Mouse (Mus musculus) ES-E14 (cell line): ENCODE data around the gene Tmod3.

ENCODE experiments used
- CHD2 ChIP-seq: IDR thresholded peaks from 2 replicates; pipeline ENCODE4 v1.6.1; 2014; ENCODE audit warnings: mild to moderate bottlenecking, low read depth, low read length, inconsistent platforms
- HCFC1 ChIP-seq: IDR thresholded peaks from 2 replicates; pipeline ENCODE4 v1.6.1; 2012; ENCODE audit warnings: low read length, inconsistent platforms, borderline replicate concordance; ENCODE audit not compliant: insufficient read depth
- MAFK ChIP-seq: IDR thresholded peaks from 2 replicates; pipeline ENCODE4 v1.6.1; 2014; ENCODE audit warnings: mild to moderate bottlenecking, low read depth, low read length, inconsistent platforms; ENCODE audit not compliant: insufficient read depth
- ZC3H11A ChIP-seq: IDR thresholded peaks from 2 replicates; pipeline ENCODE4 v1.6.1; 2012; ENCODE audit warnings: low read depth, mild to moderate bottlenecking, inconsistent platforms, low read length, borderline replicate concordance
- ZNF384 ChIP-seq: IDR thresholded peaks from 2 replicates; pipeline ENCODE4 v1.6.1; 2012; ENCODE audit warnings: low read depth, low read length, inconsistent platforms

- TF ChIP-seq HCFC1 (no peak), ZNF384 (no peak), CHD2 (no peak), ZC3H11A (peak; percentile 41; the same call in 1 of the 2 replicates), MAFK (no peak)
Measured at GRCm38 (mm10) chr9:75515464-75516113, 43.9 kb downstream of the Tmod3 start.
